Mouse (Mus musculus) limb, embryonic 14.5 days (tissue): ENCODE measurements around the gene Enthd1. TPM values are rescaled to one million over a fixed set of nuclear protein-coding genes. Genes with fewer than 3 reads are reported as not detected.
A peak's percentile ranks its signal among the peaks of the same experiment; 100 is the strongest.

Experiments
- ATAC-seq: fragments of 200-750 bp; cut with Nextera tagmentation; 2 replicates; pipeline ENCODE4 v1.8.0; 2017; ENCODE audit warnings: low read depth, moderate number of reproducible peaks, moderate TSS enrichment; ENCODE audit not compliant: low FRiP score
- DNase-seq: peaks from one replicate; pipeline ENCODE4 v3.0.0-alpha.2; 2015; ENCODE audit warnings: low spot score
- H3K27ac ChIP-seq: fragments of 300-500 bp; sonication (generic); replicated peaks from 2 replicates; pipeline ENCODE4 v1.5.1; 2014; ENCODE audit warnings: low read depth, mild to moderate bottlenecking, low read length, moderate library complexity, mixed read lengths
- H3K27me3 ChIP-seq: fragments of 300-500 bp; sonication (generic); 2 replicates; pipeline ENCODE4 v1.6.1; 2014; ENCODE audit warnings: low read length, mixed read lengths; ENCODE audit not compliant: control insufficient read depth, insufficient read depth
- H3K36me3 ChIP-seq: fragments of 300-500 bp; sonication (generic); 2 replicates; pipeline ENCODE4 v1.6.1; 2014; ENCODE audit warnings: mild to moderate bottlenecking, low read length, moderate library complexity, mixed read lengths; ENCODE audit not compliant: control insufficient read depth, insufficient read depth
- H3K4me1 ChIP-seq: fragments of 300-500 bp; sonication (generic); 2 replicates; pipeline ENCODE4 v1.6.1; 2014; ENCODE audit warnings: antibody characterized with exemption, low read length, mixed read lengths; ENCODE audit not compliant: control insufficient read depth, insufficient read depth
- H3K4me2 ChIP-seq: fragments of 300-500 bp; sonication (generic); replicated peaks from 2 replicates; pipeline ENCODE4 v1.6.1; 2014; ENCODE audit warnings: low read depth, mild to moderate bottlenecking, low read length, moderate library complexity; ENCODE audit not compliant: severe bottlenecking
- H3K4me3 ChIP-seq: fragments of 300-500 bp; sonication (generic); replicated peaks from 2 replicates; pipeline ENCODE4 v1.5.1; 2014; ENCODE audit warnings: low read length
- H3K9ac ChIP-seq: fragments of 300-500 bp; sonication (generic); 2 replicates; pipeline ENCODE4 v1.6.1; 2014; ENCODE audit warnings: mild to moderate bottlenecking, low read depth, low read length, moderate library complexity; ENCODE audit not compliant: severe bottlenecking
- H3K9me3 ChIP-seq: fragments of 300-500 bp; sonication (generic); 2 replicates; pipeline ENCODE4 v1.6.1; 2016; ENCODE audit warnings: low read length; ENCODE audit not compliant: control insufficient read depth
- POLR2A ChIP-seq: fragments of 200-500 bp; IDR thresholded peaks from 2 replicates; pipeline ENCODE4 v1.8.0; 2012; ENCODE audit warnings: inconsistent platforms, mild to moderate bottlenecking, moderate library complexity, borderline replicate concordance; ENCODE audit not compliant: insufficient read depth, insufficient read length; ENCODE audit errors: extremely low read depth
- WGBS: fragments of 180-500 bp; shearing (Covaris S2); extraction: QIAGEN DNeasy Blood & Tissue Kit; methylation state at CpG from one replicate; pipeline ENCODE4 v1.1.7; 2014; 5-methylcytosine and 5-hydroxymethylcytosine counted together
- polyA plus RNA-seq, 2 experiments: library from polyadenylated mRNA; depleted of rRNA in 1 of 2; stranded (reverse) in 1 of 2; unstranded in 1 of 2; fragments of >200 nt; fragmentation: Nextera tagmentation in 1 of 2; extraction: Ambion mirVana in 1 of 2; gene quantifications; 2 replicates each; pipeline versions ENCODE4 v1.2.1 to v1.2.3; 2012 to 2014

The Enthd1 gene
- polyA plus RNA-seq, 2 experiments, result 0.04 TPM; not detected in 1

DNA sequence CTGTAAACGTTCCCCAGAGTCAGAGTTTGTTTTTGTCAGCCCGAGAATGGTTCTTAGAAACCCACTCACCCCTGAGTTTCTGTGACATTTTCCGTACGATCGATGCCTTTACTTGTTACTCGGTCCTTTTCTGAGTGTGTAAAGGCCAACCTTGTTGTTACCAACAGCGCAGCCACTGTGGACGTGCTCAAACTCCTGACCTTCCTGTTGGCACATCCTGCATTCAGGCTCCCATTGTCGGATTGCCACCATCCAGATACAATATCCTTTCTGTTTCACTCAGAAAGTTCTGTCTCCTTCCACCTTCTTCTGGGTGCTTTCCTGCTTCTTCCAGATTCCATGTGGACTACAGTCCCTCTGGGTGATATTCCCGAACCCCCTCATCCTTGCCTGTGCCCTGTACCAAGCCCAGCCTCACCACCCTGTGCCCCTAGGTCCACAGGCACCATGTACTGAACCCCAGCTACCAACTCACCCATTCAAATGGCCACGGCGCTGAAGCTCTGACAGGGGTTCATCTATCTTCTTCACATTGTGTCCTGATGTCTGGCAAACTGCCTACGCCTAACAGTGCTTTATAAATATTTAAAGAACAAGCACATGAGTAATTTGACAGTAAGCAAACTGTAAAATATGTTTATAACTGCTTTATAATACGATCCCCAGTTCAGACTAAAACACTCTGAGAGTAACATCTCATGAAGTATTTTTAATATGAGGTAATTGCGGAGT lies 118.8 kb downstream of the Enthd1 start:
- Histone ChIP-seq H3K27ac (no peak overlapping the region), H3K9me3 (no peaks in the 10 kb centered on the region), H3K27me3 (no peaks in the 10 kb centered on the region), H3K4me1 (no peaks in the 10 kb centered on the region), H3K4me2 (no peak overlapping the region), H3K4me3 (no peak overlapping the region), H3K9ac (no peak overlapping the region), H3K36me3 (no peaks in the 10 kb centered on the region)
- DNase-seq, result no peak
- TF ChIP-seq POLR2A, result no peak
- no peak for ATAC-seq
- 81% methylated on average over 15 of the region's 15 CpGs for WGBS

DNA sequence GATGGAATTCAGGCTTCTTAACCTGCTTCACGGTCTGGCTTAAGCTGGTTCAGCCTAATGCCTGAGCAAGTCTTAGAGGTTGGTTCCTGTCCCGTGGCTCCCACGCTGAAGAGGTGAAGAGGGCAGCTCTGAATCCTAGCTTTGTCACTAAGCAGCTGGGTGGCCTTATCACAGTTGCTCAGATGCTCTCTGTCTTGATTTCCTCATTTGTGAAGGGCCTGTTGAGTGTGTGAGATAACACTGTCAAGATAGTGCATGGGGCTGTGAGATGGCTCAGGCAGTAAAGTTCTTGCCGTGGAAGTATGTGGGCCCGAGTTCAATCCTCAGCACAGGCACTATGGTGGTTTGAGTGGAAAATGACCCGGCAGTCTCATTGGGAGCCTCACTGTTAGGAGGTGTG lies 124.8 kb downstream of the Enthd1 start:
- no peak overlapping the region for H3K4me2 ChIP-seq
- no peak for TF ChIP-seq POLR2A
- no peak for DNase-seq
- H3K4me3 ChIP-seq, result no peak overlapping the region
- no peaks in the 10 kb centered on the region for H3K9me3 ChIP-seq
- no peaks in the 10 kb centered on the region for H3K4me1 ChIP-seq
- H3K36me3 ChIP-seq, result no peaks in the 10 kb centered on the region
- H3K9ac ChIP-seq, result no peak overlapping the region
- no peak for ATAC-seq
- WGBS, result 82% methylated on average over 6 of the region's 6 CpGs
- no peak overlapping the region for H3K27ac ChIP-seq
- no peaks in the 10 kb centered on the region for H3K27me3 ChIP-seq

DNA sequence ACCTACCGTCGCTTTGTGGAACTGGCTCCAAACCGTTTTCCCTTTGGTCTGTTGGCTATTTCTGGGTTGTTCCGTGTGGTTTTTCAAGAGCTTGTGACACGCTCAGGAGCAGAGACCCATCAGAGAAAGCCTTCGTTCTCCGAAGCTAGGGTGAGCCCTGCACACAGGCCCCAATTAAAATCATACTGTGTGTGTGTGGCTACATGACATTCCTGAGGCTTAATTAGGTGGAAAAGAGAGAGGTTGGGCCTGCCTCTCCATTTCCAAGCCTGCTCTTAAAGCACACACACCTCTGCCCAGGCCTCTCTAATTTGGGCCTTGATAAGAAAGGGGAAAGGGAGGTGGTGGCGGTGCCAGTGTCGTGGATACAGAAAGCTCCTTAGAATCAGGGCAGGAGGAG lies 126.5 kb downstream of the Enthd1 start:
- H3K27ac ChIP-seq, result peak overlapping the region; percentile 70
- ATAC-seq (no peak), DNase-seq (peak; percentile 5)
- H3K9me3 ChIP-seq, result no peaks in the 10 kb centered on the region
- H3K4me1 ChIP-seq, result no peaks in the 10 kb centered on the region
- H3K9ac ChIP-seq, result no peak overlapping the region
- no peaks in the 10 kb centered on the region for H3K27me3 ChIP-seq
- H3K4me3 ChIP-seq, result no peak overlapping the region
- H3K36me3 ChIP-seq, result no peaks in the 10 kb centered on the region
- no peak for TF ChIP-seq POLR2A
- no peak overlapping the region for H3K4me2 ChIP-seq
- 50% methylated on average over 9 of the region's 9 CpGs for WGBS

DNA sequence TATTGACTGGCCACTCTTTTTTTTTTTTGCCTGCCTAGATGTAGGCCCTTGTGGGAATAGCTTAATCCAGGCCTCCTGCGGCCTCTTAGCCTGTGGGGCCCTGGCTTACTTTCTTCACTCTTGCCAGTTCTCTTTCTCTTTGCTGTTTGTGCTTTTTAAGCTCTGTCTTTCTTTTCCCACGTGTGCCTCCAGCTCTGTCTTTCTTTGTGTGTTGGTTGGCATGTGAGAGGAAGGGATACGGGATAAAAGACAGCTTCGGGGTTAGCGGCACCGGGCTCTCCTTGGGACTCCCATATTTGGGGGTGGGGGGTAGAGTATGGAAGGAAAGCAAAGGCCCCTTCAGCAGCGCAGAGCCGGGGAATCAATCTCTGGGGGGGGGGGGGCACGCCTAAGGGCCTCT lies 127.0 kb downstream of the Enthd1 start:
- Histone ChIP-seq H3K27me3 (no peaks in the 10 kb centered on the region), H3K4me1 (no peaks in the 10 kb centered on the region), H3K9me3 (no peaks in the 10 kb centered on the region), H3K27ac (peak overlapping the region; percentile 40; the same call in 1 of the 2 replicates), H3K9ac (no peak overlapping the region), H3K36me3 (no peaks in the 10 kb centered on the region), H3K4me2 (no peak overlapping the region), H3K4me3 (no peak overlapping the region)
- TF ChIP-seq POLR2A, result no peak
- no peak for DNase-seq
- 75% methylated on average over 8 of the region's 9 CpGs for WGBS
- ATAC-seq, result no peak

DNA sequence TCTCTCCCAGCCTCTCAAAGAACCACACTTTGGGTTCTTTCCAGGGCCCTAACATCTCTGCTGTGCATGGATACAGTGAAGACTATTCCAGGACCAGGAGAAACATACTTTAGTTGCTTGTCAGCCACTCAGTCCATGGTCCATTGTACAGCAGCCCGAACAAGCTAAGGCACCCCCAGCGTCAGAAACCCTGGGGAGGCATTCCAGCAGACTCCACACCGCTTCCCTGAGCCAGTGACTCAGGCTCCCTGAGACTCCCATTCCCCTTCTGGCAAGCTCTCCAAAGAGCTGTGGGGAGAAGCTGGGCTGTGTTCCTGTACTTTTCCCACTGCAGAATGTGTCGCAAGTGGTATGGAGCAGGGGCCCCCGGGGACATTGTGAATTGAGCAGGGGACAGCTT lies 128.0 kb downstream of the Enthd1 start:
- H3K9me3 ChIP-seq, result no peaks in the 10 kb centered on the region
- no peaks in the 10 kb centered on the region for H3K4me1 ChIP-seq
- TF ChIP-seq POLR2A, result no peak
- 79% methylated on average over 5 of the region's 5 CpGs for WGBS
- no peak for ATAC-seq
- H3K27ac ChIP-seq, result no peak overlapping the region
- H3K4me3 ChIP-seq, result no peak overlapping the region
- H3K27me3 ChIP-seq, result no peaks in the 10 kb centered on the region
- DNase-seq, result no peak
- H3K36me3 ChIP-seq, result no peaks in the 10 kb centered on the region
- H3K9ac ChIP-seq, result no peak overlapping the region
- H3K4me2 ChIP-seq, result no peak overlapping the region
